Mouse (Mus musculus): Measurements from ENCODE around the gene Kera. TPM values are rescaled to one million over a fixed set of nuclear protein-coding genes. Genes with fewer than 3 reads are reported as not detected.

Gene Kera
- 0.99 TPM in 1 of 2 replicates, not detected in the other for polyA plus RNA-seq (2012; ENCODE audit: insufficient read depth, low replicate concordance)

DNA sequence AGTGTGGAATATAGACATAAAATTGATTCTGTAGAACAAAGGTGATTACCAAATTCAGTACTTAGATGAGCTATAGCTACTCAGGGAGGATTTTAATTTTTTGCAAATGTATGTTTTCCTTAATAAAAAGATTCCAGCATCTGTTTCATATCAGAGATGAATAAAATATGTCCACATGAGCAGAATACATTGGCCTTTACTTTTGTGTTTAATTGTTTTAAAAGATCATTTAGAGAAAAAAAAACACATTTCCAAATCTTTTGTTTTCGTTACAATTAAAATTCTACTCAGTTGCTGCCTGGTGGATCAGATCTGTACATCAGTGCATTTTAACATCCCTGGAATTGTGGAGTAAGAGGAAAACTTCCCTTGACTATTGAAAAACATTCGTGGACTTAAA is at the start of gene Kera:
Gene Kera, plus strand, starts transcription at position 301 of the 400 bp plus-strand sequence.
- no peak within 1 kb of the TSS for H3K4me3 ChIP-seq (replicated peaks)
- H3K27me3 ChIP-seq (replicated peaks): no peaks in the 10 kb centered on the region
- TF ChIP-seq GATA1 (IDR thresholded peaks at IDR 0.05; ENCODE audit: borderline replicate concordance, low read length) (no peak), FLI1 (IDR thresholded peaks at IDR 0.05; ENCODE audit: low read length) (no peak)
- no peaks in the 10 kb centered on the region for H3K4me1 ChIP-seq
- peaks cover 17% of the 10 kb centered on the region for H3K9me3 ChIP-seq
- H3K36me3 ChIP-seq (replicated peaks; ENCODE audit: low read length): no peaks in the 10 kb centered on the region

DNA sequence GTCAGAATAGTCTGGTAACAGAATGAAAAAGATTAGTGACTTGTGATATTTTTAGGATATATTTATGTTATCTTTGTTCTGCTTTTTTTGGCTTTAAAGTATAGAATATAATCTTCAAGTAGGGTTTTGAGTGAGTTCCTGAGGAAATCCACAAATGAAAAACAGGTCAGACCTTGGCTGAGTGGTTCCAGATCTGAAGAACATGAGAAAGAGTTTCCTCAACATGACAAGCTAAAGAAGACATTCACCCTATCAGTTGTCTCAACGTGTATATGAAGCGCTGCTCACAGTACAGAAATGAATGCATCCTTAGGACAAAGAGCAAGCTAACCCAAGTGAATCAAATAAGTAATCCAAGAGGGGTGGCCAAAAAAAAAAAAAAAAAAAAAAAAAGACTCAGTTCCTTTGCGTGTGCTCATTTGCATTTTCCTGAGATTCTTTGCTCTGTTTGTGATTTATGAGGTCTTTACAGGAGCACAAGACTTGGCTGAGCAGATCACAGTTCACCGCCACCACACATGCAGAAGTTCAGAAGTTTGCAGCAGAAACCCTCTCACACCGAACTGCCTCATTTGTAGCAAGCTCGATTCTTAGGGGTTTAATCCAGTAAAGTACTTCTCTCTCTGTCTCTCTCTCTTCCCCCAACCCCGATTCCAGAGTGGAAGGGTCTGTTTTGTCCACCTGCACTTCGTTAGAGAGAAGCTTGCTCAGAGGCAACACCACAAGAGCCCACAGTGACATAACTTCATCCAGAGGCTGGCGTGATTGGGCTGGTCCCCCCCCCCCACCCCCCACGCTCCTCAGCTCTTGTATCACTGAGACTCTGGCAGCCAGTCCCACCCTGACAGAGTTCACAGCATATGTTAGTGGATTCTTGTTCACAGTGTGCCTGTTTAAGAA is 41.5 kb upstream of the Kera start, which contains the start of gene Lum:
Gene Lum, plus strand, starts transcription at position 172 of the 900 bp plus-strand sequence.
- TF ChIP-seq FLI1 (IDR thresholded peaks at IDR 0.05; ENCODE audit: low read length): no peak
- TF ChIP-seq GATA1 (IDR thresholded peaks at IDR 0.05; ENCODE audit: borderline replicate concordance, low read length): no peak
- Histone ChIP-seq H3K27me3 (replicated peaks) (no peaks in the 10 kb centered on the region), H3K36me3 (replicated peaks; ENCODE audit: low read length) (no peaks in the 10 kb centered on the region), H3K4me1 (no peaks in the 10 kb centered on the region), H3K9me3 (0 out of 2 replicates have a peak, but pooled peaks cover 5% of the 10 kb centered on the region), H3K4me3 (replicated peaks) (no peak within 1 kb of the TSS)

DNA sequence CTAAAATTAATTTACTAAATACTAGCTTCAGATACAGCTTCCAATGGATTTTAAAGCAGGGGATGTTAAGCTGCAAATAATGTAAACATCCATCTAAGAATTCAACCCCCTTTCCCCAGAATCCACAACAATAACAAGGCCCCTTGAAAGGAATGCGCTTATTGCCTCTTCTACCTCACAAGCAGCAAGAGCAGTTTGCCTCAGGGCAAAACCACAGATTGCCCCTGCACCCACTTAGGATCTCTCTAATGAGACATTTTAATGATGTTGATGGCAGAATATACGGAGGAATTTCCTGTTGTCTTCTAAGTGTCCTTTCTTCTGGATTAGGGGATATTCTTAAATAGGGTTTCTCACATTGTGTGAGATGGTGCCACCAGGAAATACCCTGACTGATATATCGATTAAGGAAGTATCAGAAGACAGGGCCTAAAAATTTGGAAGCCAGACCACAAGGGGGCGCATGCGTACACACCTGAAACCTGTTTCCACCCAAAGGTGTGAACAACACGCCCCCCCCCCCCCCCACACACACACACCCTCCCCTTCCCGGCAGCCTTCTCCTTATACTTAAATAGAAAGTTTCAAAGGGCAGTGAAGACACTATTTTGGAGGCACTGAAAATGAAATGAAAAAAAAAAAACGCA is 39.1 kb upstream of the Kera start:
- H3K4me1 ChIP-seq: no peaks in the 10 kb centered on the region
- H3K36me3 ChIP-seq (replicated peaks; ENCODE audit: low read length): no peaks in the 10 kb centered on the region
- H3K9me3 ChIP-seq: 0 out of 2 replicates have a peak, but pooled peaks cover 3% of the 10 kb centered on the region
- TF ChIP-seq GATA1 (IDR thresholded peaks at IDR 0.05; ENCODE audit: borderline replicate concordance, low read length): no peak
- TF ChIP-seq FLI1 (IDR thresholded peaks at IDR 0.05; ENCODE audit: low read length): no peak
- H3K27me3 ChIP-seq (replicated peaks): no peaks in the 10 kb centered on the region
- H3K4me3 ChIP-seq (replicated peaks): no peak overlapping the region

DNA sequence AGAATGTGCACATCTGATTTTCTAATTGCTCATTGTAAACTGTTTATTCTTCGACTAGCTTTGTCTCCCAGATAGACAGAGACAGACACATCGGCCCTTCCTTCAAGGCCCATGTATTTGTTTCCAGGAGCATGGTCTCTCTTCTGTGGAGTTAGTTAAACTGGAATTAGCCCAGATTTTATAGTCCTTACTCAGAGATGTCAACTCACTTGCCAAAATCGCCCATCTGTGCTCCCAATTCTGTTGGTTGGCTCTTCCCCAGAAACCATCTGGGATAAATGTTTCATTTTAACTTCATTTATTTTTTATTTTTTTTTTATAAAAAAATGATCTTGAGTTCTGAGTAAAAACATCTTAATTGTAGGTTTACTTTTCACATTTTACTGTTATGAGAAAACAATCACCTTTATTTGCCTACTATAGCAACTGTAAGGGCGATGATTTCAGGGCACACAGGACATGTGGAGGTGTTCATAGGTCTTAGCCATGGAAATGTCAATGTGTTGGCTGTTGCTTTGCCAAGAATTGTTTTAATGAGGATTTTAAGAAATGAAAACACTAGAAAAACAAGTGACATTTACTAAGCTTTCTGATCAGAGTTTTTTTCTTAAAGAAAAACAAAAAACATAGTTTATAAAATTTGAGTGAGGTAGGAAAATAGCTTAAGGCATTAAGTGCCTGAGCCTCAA is 24.0 kb upstream of the Kera start:
- Histone ChIP-seq H3K36me3 (replicated peaks; ENCODE audit: low read length) (no peaks in the 10 kb centered on the region), H3K9me3 (0 out of 2 replicates have a peak, but pooled peaks cover 2% of the 10 kb centered on the region), H3K27me3 (replicated peaks) (no peaks in the 10 kb centered on the region), H3K4me3 (replicated peaks) (no peak overlapping the region), H3K4me1 (no peaks in the 10 kb centered on the region)
- TF ChIP-seq GATA1 (IDR thresholded peaks at IDR 0.05; ENCODE audit: borderline replicate concordance, low read length) (no peak), FLI1 (IDR thresholded peaks at IDR 0.05; ENCODE audit: low read length) (no peak)

DNA sequence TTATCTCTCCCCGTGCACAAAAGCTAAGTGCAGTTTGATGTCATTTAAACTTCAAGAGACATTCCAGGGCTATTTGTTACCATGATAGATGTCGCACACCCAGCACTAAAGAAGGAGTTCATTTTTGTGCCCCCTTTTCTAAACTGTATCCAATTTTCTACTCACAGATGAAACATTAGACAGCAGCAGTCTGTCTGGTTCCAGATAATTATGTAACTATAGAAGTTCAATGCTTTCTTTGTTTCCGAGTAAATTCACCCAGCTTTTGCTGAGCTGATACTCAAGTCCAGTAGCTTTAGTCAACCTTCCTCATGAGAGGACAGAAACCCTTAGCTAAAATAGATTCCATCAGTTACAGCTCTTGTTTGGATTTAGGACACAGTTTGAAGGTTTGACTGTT is 22.5 kb upstream of the Kera start:
- H3K9me3 ChIP-seq: 0 out of 2 replicates have a peak, but pooled peaks cover 2% of the 10 kb centered on the region
- no peak overlapping the region for H3K4me3 ChIP-seq (replicated peaks)
- no peaks in the 10 kb centered on the region for H3K36me3 ChIP-seq (replicated peaks; ENCODE audit: low read length)
- H3K4me1 ChIP-seq: no peaks in the 10 kb centered on the region
- TF ChIP-seq GATA1 (IDR thresholded peaks at IDR 0.05; ENCODE audit: borderline replicate concordance, low read length) (no peak), FLI1 (IDR thresholded peaks at IDR 0.05; ENCODE audit: low read length) (no peak)
- no peaks in the 10 kb centered on the region for H3K27me3 ChIP-seq (replicated peaks)

DNA sequence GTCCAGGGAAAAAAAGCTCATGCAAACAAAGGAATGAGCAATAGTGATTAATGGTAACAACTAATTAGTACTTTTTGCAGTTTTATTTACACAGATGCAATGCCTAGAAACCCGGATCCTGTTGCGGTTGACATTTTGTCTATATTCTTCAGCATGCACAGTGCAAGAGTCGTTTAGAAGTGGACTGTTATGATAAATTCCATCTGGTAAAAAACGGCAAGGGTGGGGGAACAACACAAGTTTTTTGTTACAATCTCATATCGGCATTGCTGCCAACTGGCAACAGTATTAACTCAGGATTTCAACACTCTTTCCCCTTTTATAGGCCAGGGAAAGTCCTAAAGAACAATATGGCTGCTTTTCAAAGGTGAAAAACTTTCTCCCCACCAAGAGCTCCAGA is 19.5 kb upstream of the Kera start:
- Histone ChIP-seq H3K4me1 (no peaks in the 10 kb centered on the region), H3K4me3 (replicated peaks) (no peak overlapping the region), H3K36me3 (replicated peaks; ENCODE audit: low read length) (no peaks in the 10 kb centered on the region), H3K9me3 (peaks cover 2% of the 10 kb centered on the region; the same call in 1 of the 2 replicates), H3K27me3 (replicated peaks) (no peaks in the 10 kb centered on the region)
- TF ChIP-seq FLI1 (IDR thresholded peaks at IDR 0.05; ENCODE audit: low read length): no peak
- no peak for TF ChIP-seq GATA1 (IDR thresholded peaks at IDR 0.05; ENCODE audit: borderline replicate concordance, low read length)

DNA sequence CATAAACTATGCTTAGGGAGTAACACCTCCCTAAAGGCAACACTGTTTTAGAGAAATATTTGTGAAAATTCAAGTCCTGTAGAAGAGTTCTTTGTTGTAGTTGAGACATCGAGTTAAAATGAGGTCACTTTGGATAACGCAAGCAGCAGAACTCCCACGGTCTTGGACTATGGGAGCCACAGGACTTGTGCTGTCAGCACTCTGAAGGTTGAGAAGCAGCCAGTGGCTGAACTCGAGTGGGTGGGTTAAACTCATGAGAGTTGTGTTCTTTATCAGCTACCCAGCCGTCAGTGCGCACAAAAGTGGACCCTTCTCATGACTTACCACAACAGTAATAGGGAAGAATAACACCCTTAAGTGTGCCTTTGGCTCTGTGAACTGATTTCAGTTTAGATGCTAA is 17.1 kb upstream of the Kera start:
- H3K4me3 ChIP-seq (replicated peaks): no peak overlapping the region
- no peaks in the 10 kb centered on the region for H3K4me1 ChIP-seq
- TF ChIP-seq FLI1 (IDR thresholded peaks at IDR 0.05; ENCODE audit: low read length): no peak
- no peak for TF ChIP-seq GATA1 (IDR thresholded peaks at IDR 0.05; ENCODE audit: borderline replicate concordance, low read length)
- H3K9me3 ChIP-seq: peaks cover 2% of the 10 kb centered on the region; the same call in 1 of the 2 replicates
- no peaks in the 10 kb centered on the region for H3K27me3 ChIP-seq (replicated peaks)
- no peaks in the 10 kb centered on the region for H3K36me3 ChIP-seq (replicated peaks; ENCODE audit: low read length)

DNA sequence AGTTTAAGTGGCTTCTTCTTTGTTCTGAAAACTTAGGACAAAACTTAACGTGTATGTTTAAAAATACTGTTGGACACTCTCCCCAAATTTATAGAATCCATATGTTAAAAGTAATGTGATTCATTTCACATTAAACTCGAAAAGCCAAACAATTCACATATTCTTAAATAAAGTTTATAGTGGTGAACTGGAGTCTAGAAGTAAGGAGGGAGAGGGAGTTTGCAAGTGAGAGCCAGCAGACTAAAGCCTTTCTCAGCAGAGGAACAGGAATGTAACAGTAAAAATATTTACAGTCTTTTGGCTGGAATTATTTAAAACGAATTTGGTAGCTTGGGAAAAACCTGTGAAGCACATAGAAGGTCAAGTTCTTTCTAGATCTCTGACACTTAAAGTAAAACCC is 15.6 kb upstream of the Kera start:
- peaks cover 2% of the 10 kb centered on the region; the same call in 1 of the 2 replicates for H3K9me3 ChIP-seq
- H3K27me3 ChIP-seq (replicated peaks): no peaks in the 10 kb centered on the region
- H3K36me3 ChIP-seq (replicated peaks; ENCODE audit: low read length): no peaks in the 10 kb centered on the region
- TF ChIP-seq GATA1 (IDR thresholded peaks at IDR 0.05; ENCODE audit: borderline replicate concordance, low read length): no peak
- no peak for TF ChIP-seq FLI1 (IDR thresholded peaks at IDR 0.05; ENCODE audit: low read length)
- H3K4me1 ChIP-seq: no peaks in the 10 kb centered on the region
- H3K4me3 ChIP-seq (replicated peaks): no peak overlapping the region

DNA sequence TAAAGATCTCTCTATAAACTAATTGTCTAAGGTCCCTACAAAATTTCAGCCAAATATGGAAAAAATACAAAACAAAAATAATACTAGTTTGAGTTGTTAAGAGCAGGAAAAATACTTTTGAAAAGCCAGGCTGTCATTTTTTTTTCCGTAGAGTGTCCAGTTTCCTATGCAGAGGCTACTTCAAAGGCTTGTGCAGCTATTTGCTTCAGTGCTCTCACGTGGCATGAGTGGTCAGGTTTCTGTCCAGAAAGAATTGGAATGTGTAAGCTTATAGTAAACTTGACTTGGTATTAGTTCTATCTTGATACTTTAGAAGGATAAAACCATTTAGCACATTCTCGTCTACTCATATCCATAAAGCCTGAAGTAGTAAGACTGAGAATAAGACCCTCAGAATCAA is 15.0 kb upstream of the Kera start:
- H3K36me3 ChIP-seq (replicated peaks; ENCODE audit: low read length): no peaks in the 10 kb centered on the region
- TF ChIP-seq FLI1 (IDR thresholded peaks at IDR 0.05; ENCODE audit: low read length): no peak
- H3K27me3 ChIP-seq (replicated peaks): no peaks in the 10 kb centered on the region
- no peaks in the 10 kb centered on the region; the same call in 1 of the 2 replicates for H3K9me3 ChIP-seq
- H3K4me3 ChIP-seq (replicated peaks): no peak overlapping the region
- H3K4me1 ChIP-seq: no peaks in the 10 kb centered on the region
